Mouse (Mus musculus): ENCODE measurements around the gene Vmn1r235.

- TF ChIP-seq CTCF (IDR thresholded peaks at IDR 0.05; ENCODE audit: low read depth) (no peak), EP300 (IDR thresholded peaks at IDR 0.05; ENCODE audit: low read depth) (no peak)
These were observed 30.4 kb upstream of the Vmn1r235 start, which contains the start of gene Vmn1r234 for GRCm38 (mm10) chr17:21225787-21226186.
